Mouse (Mus musculus) CH12.LX (cell line): ENCODE results near the gene Syne3. TPM values are rescaled to one million over a fixed set of nuclear protein-coding genes. Genes with fewer than 3 reads are reported as not detected.

Experiments
- DNase-seq: peaks from one replicate; pipeline ENCODE4 v3.0.0-alpha.2; 2013; ENCODE audit errors: extremely low read depth
- H3K27ac ChIP-seq: 2 replicates; pipeline ENCODE4 v1.5.1; 2012; ENCODE audit warnings: low read depth, mild to moderate bottlenecking, control low read depth, moderate library complexity; ENCODE audit not compliant: insufficient read depth
- H3K27me3 ChIP-seq: replicated peaks from 2 replicates; pipeline ENCODE3; 2012; ENCODE audit warnings: inconsistent platforms
- H3K36me3 ChIP-seq, 2 experiments: replicated peaks in 1 of 2; 2 replicates each; pipeline versions ENCODE3 to v1.6.1; 2012; ENCODE audit warnings: inconsistent platforms in 1 of 2, low read length in 1 of 2, mild to moderate bottlenecking in 1 of 2, mixed read lengths in 1 of 2, moderate library complexity in 1 of 2; ENCODE audit not compliant: control insufficient read depth in 1 of 2, insufficient read depth in 1 of 2
- H3K4me1 ChIP-seq, 2 experiments: 2 replicates each; pipeline ENCODE4 v1.6.1; 2012; ENCODE audit warnings: inconsistent platforms in 1 of 2, moderate library complexity in 1 of 2; ENCODE audit not compliant: insufficient read depth in 2 of 2, control insufficient read depth in 1 of 2
- H3K4me2 ChIP-seq: 2 replicates; pipeline ENCODE4 v1.6.1; 2012; ENCODE audit warnings: low read depth, mild to moderate bottlenecking, control low read depth; ENCODE audit not compliant: poor library complexity, insufficient read depth, severe bottlenecking
- H3K4me3 ChIP-seq, 3 experiments: fragments of 150-350 bp in 1 of 3; sonication (generic) in 1 of 3; replicated peaks in 1 of 3; 2 replicates each; pipeline versions ENCODE3 to v1.5.1; 2011 to 2012; ENCODE audit warnings: low read depth in 2 of 3, low read length in 2 of 3, mild to moderate bottlenecking in 2 of 3, moderate library complexity in 2 of 3, control low read depth in 1 of 3, improper control_type of control experiment in 1 of 3, inconsistent platforms in 1 of 3, mixed read lengths in 1 of 3; ENCODE audit not compliant: poor library complexity in 1 of 3
- H3K79me2 ChIP-seq: replicated peaks from 2 replicates; pipeline ENCODE4 v1.6.1; 2012; ENCODE audit warnings: mild to moderate bottlenecking, moderate library complexity; ENCODE audit not compliant: control insufficient read depth, poor library complexity, insufficient read depth, severe bottlenecking; ENCODE audit errors: extremely low read depth
- H3K9ac ChIP-seq: 2 replicates; pipeline ENCODE4 v1.6.1; 2012; ENCODE audit warnings: low read depth, mild to moderate bottlenecking, control low read depth, moderate library complexity; ENCODE audit not compliant: insufficient read depth
- H3K9me3 ChIP-seq: replicated peaks from 2 replicates; pipeline ENCODE3; 2012; ENCODE audit warnings: low read length, inconsistent platforms, mixed read lengths
- CHD1 ChIP-seq: IDR thresholded peaks from 2 replicates; pipeline ENCODE4 v1.6.1; 2012; ENCODE audit warnings: low read depth, low read length, improper control_type of control experiment, inconsistent platforms
- CTCF ChIP-seq, 2 experiments: IDR thresholded peaks in 1 of 2; conservative IDR thresholded peaks in 1 of 2; 2 replicates each; pipeline ENCODE4 v1.5.1; 2011 to 2012; ENCODE audit warnings: low read depth in 2 of 2, low read length in 2 of 2, improper control_type of control experiment in 1 of 2, inconsistent platforms in 1 of 2, mild to moderate bottlenecking in 1 of 2, moderate library complexity in 1 of 2
- E2F4 ChIP-seq: IDR thresholded peaks from 2 replicates; pipeline ENCODE4 v1.6.1; 2011; ENCODE audit warnings: low read depth, low read length, improper control_type of control experiment; ENCODE audit not compliant: insufficient replicate concordance
- ELF1 ChIP-seq: IDR thresholded peaks from 2 replicates; pipeline ENCODE4 v1.6.1; 2014; ENCODE audit warnings: low read depth, mild to moderate bottlenecking, inconsistent platforms, low read length, improper control_type of control experiment
- EP300 ChIP-seq: IDR thresholded peaks from 2 replicates; pipeline ENCODE4 v1.6.1; 2011; ENCODE audit warnings: low read length, improper control_type of control experiment
- HCFC1 ChIP-seq: IDR thresholded peaks from 2 replicates; pipeline ENCODE4 v1.6.1; 2012; ENCODE audit warnings: low read depth, mild to moderate bottlenecking, inconsistent platforms, low read length, improper control_type of control experiment
- IRF4 ChIP-seq: IDR thresholded peaks from 2 replicates; pipeline ENCODE4 v1.6.1; 2014; ENCODE audit warnings: low read depth, mild to moderate bottlenecking, inconsistent platforms, low read length, improper control_type of control experiment
- JUND ChIP-seq: conservative IDR thresholded peaks from 2 replicates; pipeline ENCODE4 v1.6.1; 2011; ENCODE audit warnings: low read depth, low read length, improper control_type of control experiment
- MAX ChIP-seq: IDR thresholded peaks from 2 replicates; pipeline ENCODE4 v1.6.1; 2011; ENCODE audit warnings: low read length, improper control_type of control experiment
- MXI1 ChIP-seq: IDR thresholded peaks from 2 replicates; pipeline ENCODE4 v1.6.1; 2011; ENCODE audit warnings: mild to moderate bottlenecking, low read depth, low read length, improper control_type of control experiment
- NRF1 ChIP-seq: IDR thresholded peaks from 2 replicates; pipeline ENCODE4 v1.6.1; 2014; ENCODE audit warnings: low read depth, mild to moderate bottlenecking, inconsistent platforms, low read length, improper control_type of control experiment, moderate library complexity
- PAX5 ChIP-seq: IDR thresholded peaks from 2 replicates; pipeline ENCODE4 v1.6.1; 2012; ENCODE audit warnings: low read length, inconsistent platforms, mixed read lengths
- POLR2A ChIP-seq: IDR thresholded peaks from 2 replicates; pipeline ENCODE4 v1.6.1; 2011; ENCODE audit warnings: low read depth, mild to moderate bottlenecking, improper control_type of control experiment, low read length
- POLR2AphosphoS2 ChIP-seq: IDR thresholded peaks from 2 replicates; pipeline ENCODE4 v1.6.1; 2011; ENCODE audit warnings: low read depth, low read length, improper control_type of control experiment
- SMC3 ChIP-seq: IDR thresholded peaks from 2 replicates; pipeline ENCODE4 v1.6.1; 2011; ENCODE audit warnings: low read depth, low read length, improper control_type of control experiment
- USF2 ChIP-seq: conservative IDR thresholded peaks from 2 replicates; pipeline ENCODE4 v1.6.1; 2011; ENCODE audit warnings: low read depth, low read length, improper control_type of control experiment
- ZKSCAN1 ChIP-seq: IDR thresholded peaks from 2 replicates; pipeline ENCODE4 v1.6.1; 2012; ENCODE audit warnings: low read depth, inconsistent platforms, low read length, improper control_type of control experiment, borderline replicate concordance
- ZMIZ1 ChIP-seq: IDR thresholded peaks from 2 replicates; pipeline ENCODE4 v1.6.1; 2012; ENCODE audit warnings: low read depth, mild to moderate bottlenecking, inconsistent platforms, low read length, improper control_type of control experiment
- ZNF384 ChIP-seq: IDR thresholded peaks from 2 replicates; pipeline ENCODE4 v1.6.1; 2012; ENCODE audit warnings: low read depth, low read length, improper control_type of control experiment, inconsistent platforms
- dilution Hi-C: fragments of 300-500 bp; cut with MboI; formaldehyde crosslinking; loops from 2 replicates; pipeline ENCODE4 v1.14.3; 2020; ENCODE audit warnings: low sequenced_read_pairs; ENCODE audit not compliant: extremely low pct_unique_long_range_greater_than_20kb, extremely low pct_ligation_motif_present
- in situ Hi-C: fragments of 300-500 bp; cut with MboI; formaldehyde crosslinking; loops from 3 replicates; pipeline ENCODE4 v1.14.3; 2019; ENCODE audit warnings: low sequenced_read_pairs, low pct_ligation_motif_present, low pct_unique_long_range_greater_than_20kb, mixed read lengths
- polyA plus RNA-seq: library from polyadenylated mRNA; unstranded; fragments of >175 nt; gene quantifications from 2 replicates; pipeline ENCODE4 v1.2.1, GENCODE M21; 2012; ENCODE audit warnings: low read depth; ENCODE audit not compliant: insufficient read length
- total RNA-seq, 2 experiments: library from RNA; depleted of rRNA; stranded (reverse); fragments of 300-350 nt in 1 of 2; fragments of >200 nt in 1 of 2; gene quantifications; 2 replicates each; pipeline ENCODE4 v1.2.3; 2012 to 2014

Syne3 gene
- total and polyA plus RNA-seq, 3 experiments = 5.3 to 18.7 (median 7.3) TPM

DNA sequence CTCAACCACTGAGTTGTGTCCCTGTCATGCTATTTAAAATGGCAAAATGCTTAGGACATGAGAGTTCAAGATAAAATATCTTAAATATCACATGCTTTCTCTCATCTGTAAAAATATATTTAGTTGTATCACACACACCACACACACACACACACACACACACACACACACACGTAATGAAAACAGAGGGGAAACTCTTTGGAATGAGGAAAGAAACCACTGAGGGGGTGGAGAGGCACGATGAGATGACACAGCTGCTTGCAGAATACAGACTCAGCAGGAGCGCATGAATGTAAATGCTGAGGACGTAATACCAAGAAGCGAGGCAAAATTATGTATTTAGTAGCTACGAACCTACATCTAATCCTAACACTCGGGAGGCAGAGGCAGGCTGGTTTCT, 32.7 kb downstream of the Syne3 start:
- Histone ChIP-seq H3K4me3 (no peak overlapping the region), H3K9ac (no peak overlapping the region), H3K79me2 (no peaks in the 10 kb centered on the region; the same call in 1 of the 2 replicates), H3K27ac (no peak overlapping the region), H3K9me3 (no peaks in the 10 kb centered on the region), H3K36me3 (peaks cover 37 to 54% of the 10 kb centered on the region in 2 experiments), H3K27me3 (no peaks in the 10 kb centered on the region)
- dilution Hi-C loops = no loop called here
- TF ChIP-seq JUND (no peak), E2F4 (no peak), ZMIZ1 (no peak), USF2 (no peak), ELF1 (no peak), CHD1 (no peak), POLR2A (no peak), IRF4 (no peak), HCFC1 (no peak)
- TF ChIP-seq, all 38 proteins: peak for 0
- no peak overlapping the region for H3K4me2 ChIP-seq
- H3K4me1 ChIP-seq = no peaks in the 10 kb centered on the region
- in situ Hi-C loops = no loop called here
- no peak for DNase-seq

DNA sequence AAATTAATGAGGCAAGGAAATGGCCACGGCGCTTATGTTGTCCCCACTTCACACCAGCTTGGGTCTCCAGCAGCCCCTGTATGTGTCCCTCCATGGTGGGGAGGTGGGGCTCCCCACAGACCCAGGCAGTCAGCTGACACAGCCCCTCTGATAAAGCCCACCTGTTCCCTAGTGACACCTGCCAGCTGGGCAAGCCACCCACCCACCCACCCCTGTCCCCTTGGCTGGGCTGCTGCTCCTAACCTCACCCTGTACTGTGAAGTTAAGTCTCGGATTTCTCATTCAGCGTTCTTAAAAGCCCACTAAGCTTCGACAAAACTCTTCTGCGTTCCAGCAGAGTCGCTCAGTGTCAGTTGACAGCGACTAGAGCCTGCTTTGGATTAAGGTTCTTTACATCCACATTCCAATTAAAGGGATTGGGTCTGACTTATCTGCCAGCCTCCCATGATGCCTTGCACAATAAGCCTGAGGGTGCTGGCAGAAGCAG, 33.2 kb downstream of the Syne3 start:
- Histone ChIP-seq H3K79me2 (no peaks in the 10 kb centered on the region; the same call in 1 of the 2 replicates), H3K4me1 (no peaks in the 10 kb centered on the region), H3K27ac (no peak overlapping the region), H3K9me3 (no peaks in the 10 kb centered on the region), H3K9ac (no peak overlapping the region), H3K36me3 (peaks cover 42 to 56% of the 10 kb centered on the region in 2 experiments), H3K27me3 (no peaks in the 10 kb centered on the region), H3K4me2 (no peak overlapping the region), H3K4me3 (no peak overlapping the region)
- dilution Hi-C loops (no loop called here), in situ Hi-C loops (no loop called here)
- DNase-seq = no peak
- no peak for TF ChIP-seq CHD1
- TF ChIP-seq EP300 = no peak
- TF ChIP-seq SMC3 = no peak
- TF ChIP-seq HCFC1 = no peak
- TF ChIP-seq ZKSCAN1 = no peak
- TF ChIP-seq ZNF384 = no peak
- no peak for TF ChIP-seq POLR2AphosphoS2
- TF ChIP-seq NRF1 = no peak
- no peak for TF ChIP-seq MXI1
- no peak for TF ChIP-seq ZMIZ1
- no peak for TF ChIP-seq POLR2A
- no peak for TF ChIP-seq PAX5
- TF ChIP-seq JUND = no peak
- TF ChIP-seq CTCF (conservative IDR thresholded peaks at IDR 0.05 in 1 of 2, IDR thresholded peaks at IDR 0.05 in 1 of 2; ENCODE audit: low read depth in 2 of 2, low read length in 2 of 2) = no peak
- no peak for TF ChIP-seq MAX
